Comparison of ENCODE assay signal across 15 mouse cellular contexts in the genomic region with DNA sequence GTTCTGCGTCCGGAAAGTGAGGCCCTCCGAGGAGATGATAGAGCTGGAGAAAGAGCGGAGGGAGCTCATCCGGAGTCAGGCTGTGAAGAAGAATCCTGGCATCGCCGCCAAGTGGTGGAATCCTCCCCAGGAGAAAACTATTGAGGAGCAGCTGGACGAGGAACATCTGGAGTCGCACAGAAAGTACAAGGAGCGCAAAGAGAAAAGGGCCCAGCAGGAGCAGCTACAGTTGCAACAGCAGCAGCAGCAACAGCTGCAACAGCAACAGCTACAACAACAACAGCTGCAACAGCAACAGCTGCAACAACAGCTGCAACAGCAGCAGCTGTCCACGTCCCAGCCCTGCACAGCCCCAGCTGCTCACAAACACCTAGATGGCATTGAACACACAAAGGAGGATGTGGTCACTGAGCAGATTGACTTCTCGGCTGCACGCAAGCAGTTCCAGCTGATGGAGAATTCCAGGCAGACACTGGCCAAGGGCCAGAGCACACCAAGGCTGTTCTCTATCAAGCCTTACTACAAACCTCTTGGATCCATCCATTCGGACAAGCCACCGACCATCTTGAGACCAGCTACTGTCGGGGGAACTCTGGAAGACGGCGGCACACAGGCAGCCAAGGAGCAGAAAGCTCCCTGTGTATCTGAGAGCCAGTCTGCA.
DNase-seq lines count a peak whose midpoint lies in the region; ATAC-seq and TF ChIP-seq lines count a peak whose summit lies in the region.
"Had no signal": no experiment of that assay in that cellular context is flagged by ENCODE, and none has a peak within 500 bp of the region (broad histone marks: within the 10 kb centered on the region; RNA-seq: fewer than 3 reads in every experiment).

No protein-coding gene starts in this region.

- peaks cover 18% of the 10 kb centered on the region for H3K4me1 ChIP-seq in kidney, adult 2 months (ENCODE audit: control insufficient read depth, insufficient read depth, low read length)
- H3K4me1 ChIP-seq in kidney, embryonic 14.5 days (ENCODE audit: control insufficient read depth, insufficient read depth, low read length): peaks cover 12% of the 10 kb centered on the region
- H3K4me1 ChIP-seq in heart, embryonic 11.5 days (ENCODE audit: control insufficient read depth, insufficient read depth, low read length): peaks cover 7% of the 10 kb centered on the region

- TF ChIP-seq POLR2A in kidney, adult 2 months (IDR thresholded peaks at IDR 0.05; ENCODE audit: low read depth, low read length): no peak

- 0 out of 2 replicates have a peak, but pooled peaks cover 2% of the 10 kb centered on the region for H3K9me3 ChIP-seq in kidney, embryonic 14.5 days (ENCODE audit: control insufficient read depth, low read length)
- H3K9me3 ChIP-seq in heart, embryonic 11.5 days (replicated peaks; ENCODE audit: control insufficient read depth, low read length): no peaks in the 10 kb centered on the region
- H3K9me3 ChIP-seq: hindbrain, embryonic 12.5 days had no signal

- no peak overlapping the region for H3ac ChIP-seq in C2C12 (ENCODE audit: control insufficient read depth, insufficient read length, low read depth)

- intact Hi-C loops in left cerebral cortex, adult 2 months (cut with DNase I): no loop called here

- peaks cover 98% of the 10 kb centered on the region for H3K79me2 ChIP-seq in C2C12 (ENCODE audit: control insufficient read depth, insufficient read depth)

- ATAC-seq in kidney, embryonic 14.5 days (ENCODE audit: low FRiP score, low TSS enrichment): no peak
- no peak for ATAC-seq in heart, embryonic 11.5 days (replicated peaks; ENCODE audit: insufficient number of reproducible peaks, low FRiP score, low TSS enrichment)
- ATAC-seq: forebrain, embryonic 14.5 days had no signal

- H3K27ac ChIP-seq in kidney, adult 2 months (ENCODE audit: insufficient read depth, low read depth, low read length): no peak overlapping the region
- H3K27ac ChIP-seq in kidney, embryonic 14.5 days (ENCODE audit: low read depth, low read length): no peak overlapping the region
- 0 out of 2 replicates have a peak overlapping the region, but pooled peaks have one; percentile 10 for H3K27ac ChIP-seq in heart, embryonic 11.5 days (ENCODE audit: low read depth, low read length)
- H3K27ac ChIP-seq in left cerebral cortex, adult 2 months: no peak overlapping the region
- H3K27ac ChIP-seq: embryonic facial prominence, embryonic 13.5 days; hindbrain, embryonic 12.5 days; liver, embryonic 14.5 days had no signal

- no peak for TF ChIP-seq CTCF in kidney, adult 2 months (conservative IDR thresholded peaks at IDR 0.05; ENCODE audit: insufficient read depth, insufficient read length, low read depth, low read length)
- no peak for TF ChIP-seq CTCF in C2C12 (IDR thresholded peaks at IDR 0.05; ENCODE audit: control insufficient read depth, insufficient read depth, insufficient read length)
- no peak for TF ChIP-seq CTCF in left cerebral cortex, adult 2 months (IDR thresholded peaks at IDR 0.05)

- H3K36me3 ChIP-seq in kidney, adult 2 months (ENCODE audit: control insufficient read depth, insufficient read depth, low read length): peaks cover 8% of the 10 kb centered on the region; the same call in 1 of the 2 replicates
- peaks cover 37% of the 10 kb centered on the region for H3K36me3 ChIP-seq in kidney, embryonic 14.5 days (ENCODE audit: control insufficient read depth, insufficient read depth, low read length)
- peaks cover 79% of the 10 kb centered on the region for H3K36me3 ChIP-seq in C2C12 (ENCODE audit: control insufficient read depth, insufficient read depth)
- H3K36me3 ChIP-seq in heart, embryonic 11.5 days (ENCODE audit: control insufficient read depth, insufficient read depth, low read length): peaks cover 49% of the 10 kb centered on the region

- no peak overlapping the region for H3K4me2 ChIP-seq in kidney, embryonic 14.5 days (replicated peaks; ENCODE audit: low read depth, low read length)
- H3K4me2 ChIP-seq in heart, embryonic 11.5 days: no peak overlapping the region
- H3K4me2 ChIP-seq: embryonic facial prominence, embryonic 13.5 days; hindbrain, embryonic 12.5 days had no signal

- H3K27me3 ChIP-seq in kidney, adult 2 months (replicated peaks; ENCODE audit: control insufficient read depth, insufficient read depth, low read length): no peaks in the 10 kb centered on the region
- no peaks in the 10 kb centered on the region for H3K27me3 ChIP-seq in kidney, embryonic 14.5 days (ENCODE audit: control insufficient read depth, insufficient read depth, low read length)
- H3K27me3 ChIP-seq in C2C12 (ENCODE audit: control insufficient read depth, insufficient read depth, insufficient read length): no peaks in the 10 kb centered on the region
- no peaks in the 10 kb centered on the region for H3K27me3 ChIP-seq in heart, embryonic 11.5 days (ENCODE audit: control insufficient read depth, insufficient read depth, low read length)
- H3K27me3 ChIP-seq: embryonic facial prominence, embryonic 13.5 days; hindbrain, embryonic 12.5 days had no signal

- H3K79me3 ChIP-seq in C2C12 (ENCODE audit: low read depth): peaks cover 77% of the 10 kb centered on the region

- no peak overlapping the region for H3K9ac ChIP-seq in kidney, embryonic 14.5 days (ENCODE audit: low read depth, low read length)
- H3K9ac ChIP-seq in heart, embryonic 11.5 days (ENCODE audit: low read depth, low read length): no peak overlapping the region
- H3K9ac ChIP-seq: embryonic facial prominence, embryonic 13.5 days; hindbrain, embryonic 12.5 days; liver, embryonic 14.5 days had no signal

- H3K4me3 ChIP-seq in kidney, adult 2 months (ENCODE audit: insufficient read depth, low read depth, low read length): no peak overlapping the region
- no peak overlapping the region for H3K4me3 ChIP-seq in kidney, embryonic 14.5 days (ENCODE audit: low read length)
- H3K4me3 ChIP-seq in C2C12 (ENCODE audit: insufficient read depth, poor library complexity, severe bottlenecking): no peak overlapping the region
- H3K4me3 ChIP-seq in heart, embryonic 11.5 days (ENCODE audit: low read depth, low read length): no peak overlapping the region
- no peak overlapping the region for H3K4me3 ChIP-seq in left cerebral cortex, adult 2 months
- H3K4me3 ChIP-seq: embryonic facial prominence, embryonic 13.5 days; hindbrain, embryonic 12.5 days had no signal

- peak; percentile 43 for DNase-seq in kidney, adult 2 months
- peak; percentile 80 for DNase-seq in lung, postnatal 10 days
- no peak for DNase-seq in cerebellum, adult 9-11 months
- DNase-seq in left cerebral cortex, adult 2 months (ENCODE audit: extremely low spot score in 1 of 2, low spot score in 2 of 2): no peak
- DNase-seq: cerebellum, postnatal 10 days; gastrocnemius, postnatal 10 days; midbrain, embryonic 14.5 days; thymus, postnatal 25 days had no signal

- 70% methylated on average over 18 of the region's 18 CpGs for WGBS in kidney, adult 2 months
- 84% methylated on average over 18 of the region's 18 CpGs for WGBS in kidney, embryonic 14.5 days
- 81% methylated on average over 18 of the region's 18 CpGs for WGBS in heart, embryonic 11.5 days (ENCODE audit: insufficient replicate concordance)

TF ChIP-seq in C2C12, 6 proteins besides CTCF, POLR2A, EP300 and RAD21:
- TF ChIP-seq MAX (IDR thresholded peaks at IDR 0.05) (no peak), FOSL1 (IDR thresholded peaks at IDR 0.05; ENCODE audit: insufficient read depth, low read length, poor library complexity, severe bottlenecking) (no peak), MYOD1 (IDR thresholded peaks at IDR 0.05; ENCODE audit: control insufficient read depth, insufficient read length, low read depth) (peak; percentile 97), MYOG (IDR thresholded peaks at IDR 0.05; ENCODE audit: control insufficient read depth, extremely low read depth, insufficient read length) (no peak), CEBPB (IDR thresholded peaks at IDR 0.05; ENCODE audit: low read depth) (no peak), USF1 (IDR thresholded peaks at IDR 0.05; ENCODE audit: low read depth) (no peak)

Comparison
In these comparisons a context has a peak if more than half of its experiments do, and no peak if none do; other contexts are left out.
1. DNase-seq: peak in kidney, adult 2 months (single experiment) and lung, postnatal 10 days (single experiment); none in cerebellum, adult 9-11 months (single experiment) and left cerebral cortex, adult 2 months (0 of 2).